Mouse (Mus musculus): ENCODE measurements at regions not wholly inside any gene's neighbourhood (a gene's known extent, or its start where the extent isn't known, plus 50 kb on each side); places are given as distances from the start of the nearest gene placed in this dataset.
A peak's percentile ranks its signal among the peaks of the same experiment; 100 is the strongest.
"Not testable (repeated sequence)": the region's sequence is repeated elsewhere in the genome, so short reads cannot be mapped to it uniquely, and the experiment has no call there.

DNA sequence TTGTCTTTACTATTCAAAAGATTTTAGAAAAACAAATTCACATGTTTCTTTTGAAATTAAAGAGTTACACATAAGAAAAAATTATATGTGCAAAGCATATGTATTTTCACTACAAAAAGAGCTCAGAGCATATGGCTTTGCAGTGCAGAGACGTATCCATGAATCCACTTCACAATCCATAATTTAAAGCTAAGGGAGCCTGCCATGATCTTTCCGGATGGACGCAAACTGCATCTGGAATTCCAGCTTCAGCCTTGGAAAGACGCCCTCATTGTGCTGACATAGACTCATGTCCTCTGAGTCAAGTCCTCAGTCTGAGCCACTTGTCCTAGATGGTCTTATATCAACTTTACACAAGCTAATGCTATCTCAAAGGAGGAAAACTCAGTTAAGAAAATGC, 315.6 kb downstream of the Tox3 start:
- Histone ChIP-seq H3K36me3 (ENCODE audit: control insufficient read depth, insufficient read depth, low read length) (no peaks in the 10 kb centered on the region), H3K4me3 (replicated peaks; ENCODE audit: low read depth, low read length) (no peak overlapping the region), H3K4me2 (ENCODE audit: low read length) (no peak overlapping the region), H3K9ac (replicated peaks; ENCODE audit: low read length) (no peak overlapping the region), H3K4me1 (ENCODE audit: control insufficient read depth, insufficient read depth, low read length) (no peaks in the 10 kb centered on the region), H3K27ac (replicated peaks; ENCODE audit: low read depth, low read length) (no peak overlapping the region), H3K27me3 (ENCODE audit: control insufficient read depth, insufficient read depth, low read length) (no peaks in the 10 kb centered on the region), H3K9me3 (ENCODE audit: control insufficient read depth, low read length) (no peaks in the 10 kb centered on the region)
- DNase-seq (no peak), ATAC-seq (ENCODE audit: low FRiP score, low TSS enrichment) (no peak)
- 91% methylated on average over 4 of the region's 4 CpGs for WGBS

DNA sequence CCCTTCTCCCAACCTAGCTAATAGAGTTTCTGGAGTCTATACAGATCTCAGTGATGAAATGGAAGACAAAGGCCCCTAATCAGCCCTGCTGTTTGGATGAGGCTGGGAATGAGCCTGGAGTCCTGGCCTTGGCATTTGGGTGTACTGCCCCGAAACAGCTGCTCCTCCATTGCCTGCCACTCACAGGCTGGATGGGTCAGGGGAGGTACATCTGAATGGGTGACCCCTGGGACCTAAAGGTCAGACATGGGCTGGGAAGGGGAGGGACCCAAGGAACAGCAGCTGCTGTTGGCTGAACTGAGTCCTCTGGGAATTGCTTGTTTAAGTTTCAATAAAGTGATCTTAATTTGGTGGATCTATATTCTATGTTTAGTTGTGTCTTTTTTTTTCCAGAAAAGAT, 316.9 kb downstream of the Tox3 start:
- DNase-seq (no peak), ATAC-seq (ENCODE audit: low FRiP score, low TSS enrichment) (no peak)
- WGBS = 13% methylated on average over 1 of the region's 1 CpGs
- H3K4me1 ChIP-seq (ENCODE audit: control insufficient read depth, insufficient read depth, low read length) = no peaks in the 10 kb centered on the region
- no peaks in the 10 kb centered on the region for H3K9me3 ChIP-seq (ENCODE audit: control insufficient read depth, low read length)
- H3K4me3 ChIP-seq (replicated peaks; ENCODE audit: low read depth, low read length) = no peak overlapping the region
- no peak overlapping the region for H3K9ac ChIP-seq (replicated peaks; ENCODE audit: low read length)
- no peaks in the 10 kb centered on the region for H3K36me3 ChIP-seq (ENCODE audit: control insufficient read depth, insufficient read depth, low read length)
- no peak overlapping the region for H3K4me2 ChIP-seq (ENCODE audit: low read length)
- no peak overlapping the region for H3K27ac ChIP-seq (replicated peaks; ENCODE audit: low read depth, low read length)
- no peaks in the 10 kb centered on the region for H3K27me3 ChIP-seq (ENCODE audit: control insufficient read depth, insufficient read depth, low read length)

DNA sequence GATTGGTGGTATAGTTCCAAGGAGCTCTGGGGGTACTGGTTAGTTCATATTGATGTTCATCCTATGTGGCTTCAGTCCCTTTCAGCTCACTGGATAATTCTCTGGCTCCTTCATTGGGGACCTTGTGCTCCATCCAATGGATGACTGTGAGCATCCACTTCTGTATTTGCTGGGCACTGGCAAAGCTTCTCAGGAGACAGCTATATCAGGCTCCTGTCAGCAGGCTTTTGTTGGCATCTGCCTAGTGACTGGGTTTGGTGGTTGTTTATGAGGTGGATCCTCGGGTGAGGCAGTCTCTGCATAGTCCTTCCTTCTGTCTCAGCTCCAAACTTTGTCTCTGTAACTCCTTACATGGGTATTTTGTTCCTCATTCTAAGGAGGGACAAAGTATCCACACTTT, 330.2 kb downstream of the Tox3 start:
- H3K4me1 ChIP-seq (ENCODE audit: control insufficient read depth, insufficient read depth, low read length); DNase-seq; H3K4me3 ChIP-seq (replicated peaks; ENCODE audit: low read depth, low read length); H3K4me2 ChIP-seq (ENCODE audit: low read length); H3K36me3 ChIP-seq (ENCODE audit: control insufficient read depth, insufficient read depth, low read length); H3K27me3 ChIP-seq (ENCODE audit: control insufficient read depth, insufficient read depth, low read length); H3K9ac ChIP-seq (replicated peaks; ENCODE audit: low read length); H3K9me3 ChIP-seq (ENCODE audit: control insufficient read depth, low read length); ATAC-seq (ENCODE audit: low FRiP score, low TSS enrichment); H3K27ac ChIP-seq (replicated peaks; ENCODE audit: low read depth, low read length): not testable (repeated sequence)
- 52% methylated on average over 1 of the region's 1 CpGs for WGBS

DNA sequence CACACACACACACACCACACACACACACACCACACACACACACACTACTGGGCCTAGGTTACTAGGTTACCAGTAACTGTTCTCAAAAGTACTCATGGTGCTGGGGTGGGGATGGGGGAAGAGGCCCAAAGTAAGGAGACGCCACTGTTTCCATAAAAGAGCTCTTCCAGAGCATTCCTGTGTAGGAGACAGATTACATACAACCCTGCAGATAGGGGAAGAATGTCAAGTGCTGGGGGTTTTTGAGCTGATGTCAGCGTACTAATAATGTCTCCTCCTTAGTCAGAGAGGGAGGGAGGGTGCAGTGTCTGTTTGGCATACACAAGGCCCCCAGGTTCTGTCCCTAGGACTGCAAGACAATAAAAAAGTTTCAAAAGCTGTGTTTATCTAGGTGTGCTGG, 334.4 kb downstream of the Tox3 start:
- 92% methylated on average over 2 of the region's 2 CpGs for WGBS
- no peaks in the 10 kb centered on the region for H3K4me1 ChIP-seq (ENCODE audit: control insufficient read depth, insufficient read depth, low read length)
- no peak overlapping the region for H3K9ac ChIP-seq (replicated peaks; ENCODE audit: low read length)
- H3K36me3 ChIP-seq (ENCODE audit: control insufficient read depth, insufficient read depth, low read length) = no peaks in the 10 kb centered on the region
- no peak for DNase-seq
- H3K27ac ChIP-seq (replicated peaks; ENCODE audit: low read depth, low read length) = no peak overlapping the region
- H3K4me3 ChIP-seq (replicated peaks; ENCODE audit: low read depth, low read length) = no peak overlapping the region
- no peaks in the 10 kb centered on the region for H3K9me3 ChIP-seq (ENCODE audit: control insufficient read depth, low read length)
- no peak overlapping the region for H3K4me2 ChIP-seq (ENCODE audit: low read length)
- no peak for ATAC-seq (ENCODE audit: low FRiP score, low TSS enrichment)
- no peaks in the 10 kb centered on the region for H3K27me3 ChIP-seq (ENCODE audit: control insufficient read depth, insufficient read depth, low read length)

DNA sequence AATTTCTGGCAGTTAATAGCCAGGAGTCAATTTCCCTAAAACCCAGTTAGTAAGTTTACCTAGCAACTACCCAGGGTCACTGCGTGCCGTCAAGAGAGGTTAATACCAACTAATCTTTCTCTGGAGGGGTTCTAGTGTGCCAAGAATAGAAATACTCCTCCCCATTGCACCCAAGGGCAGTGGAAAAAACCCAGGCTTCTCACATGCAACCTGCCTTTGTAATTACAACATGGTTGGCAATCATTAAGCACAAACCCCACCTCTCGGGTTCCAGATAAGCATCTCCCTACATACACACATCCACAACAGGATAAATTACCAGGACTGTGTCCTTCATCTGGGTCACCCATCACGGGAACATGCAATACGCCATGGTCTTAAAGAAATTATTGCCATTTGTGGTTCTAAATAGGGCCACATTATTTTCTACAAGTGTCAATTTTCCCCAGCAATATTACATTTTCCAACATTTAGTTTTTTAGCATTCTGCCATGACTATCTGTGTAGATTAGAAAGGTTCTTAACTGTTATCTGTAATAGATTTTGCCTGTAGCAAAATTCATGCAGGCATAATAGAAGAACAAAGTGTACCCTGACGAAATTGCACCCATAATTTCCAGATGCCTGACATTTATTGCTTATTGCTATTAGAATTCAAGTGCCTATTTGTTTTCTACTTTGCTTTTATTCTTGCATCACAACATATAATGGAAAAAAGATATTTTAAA, 336.3 kb downstream of the Tox3 start:
- H3K4me1 ChIP-seq (ENCODE audit: control insufficient read depth, insufficient read depth, low read length) = no peaks in the 10 kb centered on the region
- no peak overlapping the region for H3K4me2 ChIP-seq (ENCODE audit: low read length)
- no peak for DNase-seq
- H3K27me3 ChIP-seq (ENCODE audit: control insufficient read depth, insufficient read depth, low read length) = no peaks in the 10 kb centered on the region
- no peak for ATAC-seq (ENCODE audit: low FRiP score, low TSS enrichment)
- whole genome bisulfite sequencing = 73% methylated on average over 6 of the region's 6 CpGs
- no peak overlapping the region for H3K4me3 ChIP-seq (replicated peaks; ENCODE audit: low read depth, low read length)
- no peak overlapping the region for H3K27ac ChIP-seq (replicated peaks; ENCODE audit: low read depth, low read length)
- H3K36me3 ChIP-seq (ENCODE audit: control insufficient read depth, insufficient read depth, low read length) = no peaks in the 10 kb centered on the region
- no peak overlapping the region for H3K9ac ChIP-seq (replicated peaks; ENCODE audit: low read length)
- H3K9me3 ChIP-seq (ENCODE audit: control insufficient read depth, low read length) = no peaks in the 10 kb centered on the region; the same call in none of the 2 replicates

DNA sequence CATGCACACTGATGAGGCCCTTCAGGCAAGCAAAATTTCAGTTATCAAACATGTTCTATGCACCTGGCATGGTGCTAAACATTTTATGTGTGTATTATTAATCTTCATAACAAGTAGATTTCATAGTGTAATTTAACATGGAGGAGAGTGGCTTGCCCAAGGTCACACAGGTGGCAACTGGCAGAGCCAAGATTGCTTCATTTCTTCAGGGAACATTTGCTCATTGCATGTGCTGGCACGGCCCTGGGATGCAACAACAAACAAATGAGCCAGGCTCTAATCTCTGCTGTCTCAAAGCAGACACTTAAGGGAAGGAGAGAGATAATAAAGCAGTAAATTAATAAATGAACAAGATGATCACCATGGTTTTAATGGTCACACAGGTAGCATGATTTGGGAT, 338.7 kb downstream of the Tox3 start:
- no peak overlapping the region for H3K4me2 ChIP-seq (ENCODE audit: low read length)
- 94% methylated on average over 1 of the region's 1 CpGs for WGBS
- H3K4me3 ChIP-seq (replicated peaks; ENCODE audit: low read depth, low read length) = no peak overlapping the region
- no peaks in the 10 kb centered on the region for H3K27me3 ChIP-seq (ENCODE audit: control insufficient read depth, insufficient read depth, low read length)
- no peak overlapping the region for H3K27ac ChIP-seq (replicated peaks; ENCODE audit: low read depth, low read length)
- ATAC-seq (ENCODE audit: low FRiP score, low TSS enrichment) (no peak), DNase-seq (no peak)
- H3K4me1 ChIP-seq (ENCODE audit: control insufficient read depth, insufficient read depth, low read length) = no peaks in the 10 kb centered on the region
- no peaks in the 10 kb centered on the region for H3K36me3 ChIP-seq (ENCODE audit: control insufficient read depth, insufficient read depth, low read length)
- H3K9me3 ChIP-seq (ENCODE audit: control insufficient read depth, low read length) = no peaks in the 10 kb centered on the region; the same call in none of the 2 replicates
- H3K9ac ChIP-seq (replicated peaks; ENCODE audit: low read length) = no peak overlapping the region

DNA sequence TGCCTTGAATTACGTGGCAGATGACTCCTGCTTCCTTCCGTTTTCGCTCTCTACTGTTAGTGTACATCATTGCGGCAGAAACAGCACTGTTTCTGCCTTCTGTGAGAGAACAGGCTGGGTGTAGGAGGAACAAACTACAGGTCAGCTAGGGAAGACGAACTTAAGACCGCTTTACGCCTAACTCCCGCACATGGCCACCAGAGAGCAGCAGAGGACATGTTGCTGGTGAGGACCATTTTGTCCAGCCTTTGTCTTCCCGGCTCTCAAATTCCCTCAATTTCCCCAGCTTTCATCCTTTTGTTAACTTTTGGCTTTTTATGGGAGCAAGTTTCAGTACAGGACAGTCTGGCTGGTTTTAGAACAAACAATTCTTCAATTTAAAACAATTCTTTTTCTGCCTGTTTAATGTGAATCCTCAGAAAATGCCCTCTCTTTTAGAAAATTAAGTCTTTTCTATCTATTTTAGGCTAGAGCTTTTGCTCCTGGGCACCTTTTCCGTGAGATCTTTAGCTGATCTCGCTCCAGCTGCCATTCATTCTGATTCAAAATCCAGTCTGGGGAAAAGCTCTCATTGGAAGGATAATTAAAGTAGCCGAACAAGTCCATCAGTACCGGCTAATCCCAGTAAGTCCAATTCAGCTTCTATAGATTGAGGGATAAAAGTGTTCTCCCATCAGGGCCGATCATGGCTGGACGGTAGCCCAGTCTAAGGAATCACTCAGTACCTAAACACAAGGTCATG, 347.1 kb downstream of the Tox3 start:
- WGBS = 19% methylated on average over 15 of the region's 15 CpGs
- Histone ChIP-seq H3K36me3 (ENCODE audit: control insufficient read depth, insufficient read depth, low read length) (no peaks in the 10 kb centered on the region), H3K4me2 (ENCODE audit: low read length) (no peak overlapping the region), H3K27me3 (ENCODE audit: control insufficient read depth, insufficient read depth, low read length) (no peaks in the 10 kb centered on the region), H3K9me3 (ENCODE audit: control insufficient read depth, low read length) (no peaks in the 10 kb centered on the region), H3K4me3 (replicated peaks; ENCODE audit: low read depth, low read length) (no peak overlapping the region), H3K9ac (replicated peaks; ENCODE audit: low read length) (no peak overlapping the region; the same call in 1 of the 2 replicates), H3K4me1 (ENCODE audit: control insufficient read depth, insufficient read depth, low read length) (peaks cover 14% of the 10 kb centered on the region), H3K27ac (replicated peaks; ENCODE audit: low read depth, low read length) (peak overlapping the region; percentile 69)
- ATAC-seq (ENCODE audit: low FRiP score, low TSS enrichment) = no peak
- peak; percentile 96 for DNase-seq

DNA sequence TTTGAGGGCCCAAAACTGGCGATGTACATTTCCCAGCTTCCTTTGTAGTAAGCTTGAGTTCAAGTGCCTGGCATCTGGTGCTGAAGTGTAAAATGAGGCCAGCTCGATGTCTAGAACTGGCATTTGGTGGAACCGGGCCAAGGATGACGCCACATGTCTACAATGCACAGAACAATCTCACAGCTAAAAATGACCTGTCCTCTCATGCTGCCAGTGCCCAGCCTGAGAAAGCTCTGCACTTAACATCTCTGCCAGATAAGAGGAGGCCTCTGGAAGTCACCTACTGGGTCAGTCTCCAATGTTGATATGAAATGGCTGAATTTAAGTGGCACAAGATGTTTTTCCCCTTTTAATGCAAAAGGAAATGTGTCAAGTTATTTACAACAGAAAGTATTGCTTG, 354.4 kb downstream of the Tox3 start:
- Histone ChIP-seq H3K27ac (replicated peaks; ENCODE audit: low read depth, low read length) (no peak overlapping the region), H3K4me3 (replicated peaks; ENCODE audit: low read depth, low read length) (no peak overlapping the region), H3K4me2 (ENCODE audit: low read length) (no peak overlapping the region), H3K9ac (replicated peaks; ENCODE audit: low read length) (no peak overlapping the region), H3K9me3 (ENCODE audit: control insufficient read depth, low read length) (no peaks in the 10 kb centered on the region), H3K27me3 (ENCODE audit: control insufficient read depth, insufficient read depth, low read length) (no peaks in the 10 kb centered on the region), H3K4me1 (ENCODE audit: control insufficient read depth, insufficient read depth, low read length) (no peaks in the 10 kb centered on the region), H3K36me3 (ENCODE audit: control insufficient read depth, insufficient read depth, low read length) (no peaks in the 10 kb centered on the region)
- 94% methylated on average over 4 of the region's 4 CpGs for WGBS
- DNase-seq = no peak
- no peak for ATAC-seq (ENCODE audit: low FRiP score, low TSS enrichment)

DNA sequence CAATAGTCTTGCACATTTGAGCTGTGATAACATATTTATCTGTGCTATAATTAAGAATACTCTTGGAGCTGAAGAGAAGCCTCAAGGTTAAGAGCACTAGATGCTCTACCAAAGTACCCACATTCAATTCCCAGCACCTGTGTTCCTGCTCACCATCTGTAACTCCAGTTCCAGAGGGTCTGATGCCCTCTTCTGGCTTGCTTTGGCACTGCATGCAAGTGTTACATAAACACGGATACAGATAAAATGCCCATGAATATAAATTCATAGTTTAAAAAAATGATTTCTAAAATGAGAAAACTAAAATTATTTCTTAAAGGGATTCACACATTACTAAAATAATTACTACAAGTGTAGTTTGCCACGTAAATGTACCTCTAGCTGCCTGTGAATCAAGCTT, 364.3 kb downstream of the Tox3 start:
- no peak overlapping the region for H3K4me3 ChIP-seq (replicated peaks; ENCODE audit: low read depth, low read length)
- H3K27ac ChIP-seq (replicated peaks; ENCODE audit: low read depth, low read length) = no peak overlapping the region
- no peaks in the 10 kb centered on the region for H3K9me3 ChIP-seq (ENCODE audit: control insufficient read depth, low read length)
- DNase-seq (no peak), ATAC-seq (ENCODE audit: low FRiP score, low TSS enrichment) (no peak)
- 89% methylated on average over 2 of the region's 2 CpGs for WGBS
- H3K27me3 ChIP-seq (ENCODE audit: control insufficient read depth, insufficient read depth, low read length) = no peaks in the 10 kb centered on the region
- no peak overlapping the region for H3K9ac ChIP-seq (replicated peaks; ENCODE audit: low read length)
- H3K36me3 ChIP-seq (ENCODE audit: control insufficient read depth, insufficient read depth, low read length) = no peaks in the 10 kb centered on the region
- no peaks in the 10 kb centered on the region for H3K4me1 ChIP-seq (ENCODE audit: control insufficient read depth, insufficient read depth, low read length)
- H3K4me2 ChIP-seq (ENCODE audit: low read length) = no peak overlapping the region

All from midbrain, embryonic 14.5 days (tissue).